Mouse (Mus musculus): Measurements from ENCODE around the gene Vmn1r6.

- TF ChIP-seq CTCF (IDR thresholded peaks at IDR 0.05; ENCODE audit: low read depth, low read length) (no peak), GATA1 (IDR thresholded peaks at IDR 0.05; ENCODE audit: borderline replicate concordance, low read length) (no peak), TAL1 (conservative IDR thresholded peaks at IDR 0.05; ENCODE audit: low read depth, low read length) (no peak), POLR2AphosphoS5 (IDR thresholded peaks at IDR 0.05; ENCODE audit: insufficient replicate concordance, low read depth, low read length) (no peak), GATA2 (IDR thresholded peaks at IDR 0.05; ENCODE audit: borderline replicate concordance, low read depth, low read length) (no peak)
Measured at GRCm38 (mm10) chr6:56969973-56970372, 27.1 kb upstream of the Vmn1r6 start, which contains the start of gene Vmn1r5.
